25 mouse cellular contexts compared by ENCODE assay signal in the genomic region with DNA sequence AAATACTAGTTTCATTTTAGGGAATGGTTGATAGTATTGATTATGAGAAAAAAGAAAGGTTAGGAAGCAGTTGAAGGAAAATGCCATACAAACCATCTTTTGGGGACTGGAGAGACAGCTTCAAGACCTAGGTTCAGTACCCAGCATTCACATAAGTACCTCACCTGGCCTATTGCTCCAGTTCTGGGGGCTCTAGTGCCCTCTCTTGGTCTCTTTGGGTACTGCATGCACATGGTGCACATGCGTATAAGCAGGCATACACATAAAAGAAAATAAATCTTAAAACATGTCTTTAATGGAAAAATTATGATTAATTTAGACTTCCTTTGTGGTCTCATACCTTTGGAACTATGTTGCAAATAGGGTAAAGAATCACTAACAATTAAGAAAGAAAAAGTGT.
A peak's percentile ranks its signal among the peaks of the same experiment; 100 is the strongest.
DNase-seq lines count a peak whose midpoint lies in the region; ATAC-seq and TF ChIP-seq lines count a peak whose summit lies in the region.
"Had no signal": no experiment of that assay in that cellular context is flagged by ENCODE, and none has a peak within 500 bp of the region (broad histone marks: within the 10 kb centered on the region; RNA-seq: fewer than 3 reads in every experiment).

No protein-coding gene starts in this region.

- H3K9me3 ChIP-seq in liver, embryonic 14.5 days (ENCODE audit: control insufficient read depth, low read length) = no peaks in the 10 kb centered on the region
- peaks cover 7% of the 10 kb centered on the region for H3K9me3 ChIP-seq in E14TG2a.4 (ENCODE audit: low read length)
- H3K9me3 ChIP-seq in limb, embryonic 10.5 days (replicated peaks) = no peaks in the 10 kb centered on the region
- H3K9me3 ChIP-seq: heart, embryonic 15.5 days had no signal

- no peak for TF ChIP-seq EP300 in liver, embryonic 14.5 days (IDR thresholded peaks at IDR 0.05; ENCODE audit: low read depth)

- TF ChIP-seq CTCF in liver, embryonic 14.5 days (IDR thresholded peaks at IDR 0.05; ENCODE audit: low read depth) = peak; percentile 17; the same call in 1 of the 2 replicates
- TF ChIP-seq CTCF in E14TG2a.4 (conservative IDR thresholded peaks at IDR 0.05; ENCODE audit: low read length) (peak; percentile 95), Patski (IDR thresholded peaks at IDR 0.05) (peak; percentile 41)

- WGBS in liver, embryonic 14.5 days (ENCODE audit: insufficient replicate concordance) = 91% methylated on average over 1 of the region's 1 CpGs
- 100% methylated on average over 1 of the region's 1 CpGs for WGBS in limb, embryonic 10.5 days

- DNase-seq in CD4-positive, CD25-positive, alpha-beta regulatory T cell, adult 2 months (ENCODE audit: low read depth, low spot score) = peak; percentile 1
- no peak for DNase-seq in liver, embryonic 14.5 days (ENCODE audit: low read depth in 3 of 3, low spot score in 3 of 3)
- no peak for DNase-seq in liver
- no peak for DNase-seq in Patski (ENCODE audit: low read depth, low spot score)
- no peak for DNase-seq in limb, embryonic 10.5 days (ENCODE audit: low spot score)
- DNase-seq in kidney, postnatal 25 days = no peak
- DNase-seq: adrenal gland, adult 8-10 months; cerebellum, adult 9-10 months; cerebellum, postnatal 36 days; kidney, adult 18-20 months; kidney, postnatal 4 days; lung, postnatal 4 days; midbrain, embryonic 14.5 days; right cerebral cortex, adult 18-20 months; right cerebral cortex, postnatal 4 days; thymus, postnatal 14 days had no signal

- POLR2A ChIA-PET in Patski (lab: Charles Lee) = no interaction called here

- CTCF ChIA-PET in Patski (lab: Charles Lee) = no interaction called here

- no peaks in the 10 kb centered on the region for H3K27me3 ChIP-seq in liver, embryonic 14.5 days (ENCODE audit: control insufficient read depth, insufficient read depth, low read length)
- H3K27me3 ChIP-seq in E14TG2a.4 (ENCODE audit: insufficient read depth, low read length) = no peaks in the 10 kb centered on the region
- H3K27me3 ChIP-seq in Patski = peaks cover 5% of the 10 kb centered on the region
- H3K27me3 ChIP-seq in limb, embryonic 10.5 days (ENCODE audit: low read depth, poor library complexity, severe bottlenecking) = no peaks in the 10 kb centered on the region
- H3K27me3 ChIP-seq: heart, embryonic 15.5 days had no signal

- H3K4me2 ChIP-seq in liver, embryonic 14.5 days (ENCODE audit: low read depth) = no peak overlapping the region
- H3K4me2 ChIP-seq: heart, embryonic 15.5 days had no signal

- H3K4me1 ChIP-seq in liver, embryonic 14.5 days (replicated peaks; ENCODE audit: control insufficient read depth in 2 of 2, insufficient read depth in 2 of 2, low read length in 1 of 2) = no peaks in the 10 kb centered on the region
- no peaks in the 10 kb centered on the region for H3K4me1 ChIP-seq in E14TG2a.4 (replicated peaks; ENCODE audit: low read depth, low read length)
- peaks cover 10% of the 10 kb centered on the region for H3K4me1 ChIP-seq in limb, embryonic 10.5 days
- H3K4me1 ChIP-seq: heart, embryonic 15.5 days had no signal

- H3K27ac ChIP-seq in liver, embryonic 14.5 days = no peak overlapping the region
- no peak overlapping the region for H3K27ac ChIP-seq in limb, embryonic 10.5 days
- H3K27ac ChIP-seq: heart, embryonic 10.5 days; heart, embryonic 15.5 days; stomach, postnatal 0 days had no signal

- H3K36me3 ChIP-seq in liver, embryonic 14.5 days (replicated peaks; ENCODE audit: control insufficient read depth, insufficient read depth, low read depth) = no peaks in the 10 kb centered on the region
- H3K36me3 ChIP-seq in E14TG2a.4 (ENCODE audit: insufficient read depth, low read length) = no peaks in the 10 kb centered on the region
- H3K36me3 ChIP-seq in limb, embryonic 10.5 days = no peaks in the 10 kb centered on the region
- H3K36me3 ChIP-seq: G1E; heart, embryonic 10.5 days; heart, embryonic 15.5 days had no signal

- no peak overlapping the region for H3K9ac ChIP-seq in liver, embryonic 14.5 days (replicated peaks)
- H3K9ac ChIP-seq: heart, embryonic 15.5 days had no signal

- no peak overlapping the region for H3K4me3 ChIP-seq in liver, embryonic 14.5 days (ENCODE audit: insufficient read depth in 1 of 2, low read depth in 2 of 2, low read length in 2 of 2)
- no peak overlapping the region for H3K4me3 ChIP-seq in E14TG2a.4 (replicated peaks; ENCODE audit: low read length)
- no peak overlapping the region for H3K4me3 ChIP-seq in limb, embryonic 10.5 days
- H3K4me3 ChIP-seq: heart, embryonic 10.5 days; heart, embryonic 15.5 days had no signal

- no peak for ATAC-seq in CD4-positive, CD25-positive, alpha-beta regulatory T cell, adult 4 months
- ATAC-seq in liver, embryonic 14.5 days (ENCODE audit: insufficient read depth) = no peak
- no peak for ATAC-seq in Patski
- ATAC-seq: activated CD4-positive, CD25-positive, alpha-beta regulatory T cell, adult 4 months; forebrain, embryonic 14.5 days; hindbrain, embryonic 16.5 days had no signal

- in situ Hi-C loops in Patski (cut with MboI; ENCODE audit: low pct_unique_long_range_greater_than_20kb) = no loop called here

Comparison
In these comparisons a context has a peak if more than half of its experiments do, and no peak if none do; other contexts are left out.
1. CTCF ChIP-seq: peak in every context shown above with its lines; median percentile 95 in E14TG2a.4; 41 in Patski; 17 in liver, embryonic 14.5 days.